In genomic region chr12:75855621-75856020, GRCm38 (mm10) we compare ENCODE assay signal across 17 mouse cellular contexts. TPM values are rescaled to one million over a fixed set of nuclear protein-coding genes. Genes with fewer than 3 reads are reported as not detected.
DNase-seq lines count a peak whose midpoint lies in the region; ATAC-seq and TF ChIP-seq lines count a peak whose summit lies in the region.
"Had no signal": no experiment of that assay in that cellular context is flagged by ENCODE, and none has a peak within 500 bp of the region (broad histone marks: within the 10 kb centered on the region; RNA-seq: fewer than 3 reads in every experiment).

No protein-coding gene starts in this region.

- peaks cover 53% of the 10 kb centered on the region for H3K4me1 ChIP-seq in heart, embryonic 10.5 days
- H3K4me1 ChIP-seq in kidney, adult 2 months (ENCODE audit: control insufficient read depth, insufficient read depth, low read length) = peaks cover 49% of the 10 kb centered on the region
- H3K4me1 ChIP-seq in lung, embryonic 16.5 days (replicated peaks; ENCODE audit: control insufficient read depth, insufficient read depth, low read length) = peaks cover 26% of the 10 kb centered on the region
- H3K4me1 ChIP-seq in intestine, embryonic 14.5 days (replicated peaks; ENCODE audit: control insufficient read depth, insufficient read depth, low read length) = peaks cover 28% of the 10 kb centered on the region
- peaks cover 23% of the 10 kb centered on the region for H3K4me1 ChIP-seq in forebrain, embryonic 12.5 days

- no peak overlapping the region for H3K9ac ChIP-seq in lung, embryonic 16.5 days (ENCODE audit: low read length)
- no peak overlapping the region for H3K9ac ChIP-seq in intestine, embryonic 14.5 days (ENCODE audit: low read length)
- no peak overlapping the region for H3K9ac ChIP-seq in forebrain, embryonic 12.5 days
- H3K9ac ChIP-seq: embryonic facial prominence, embryonic 13.5 days; limb, embryonic 15.5 days; lung, embryonic 15.5 days; neural tube, embryonic 13.5 days had no signal

- no peaks in the 10 kb centered on the region for H3K27me3 ChIP-seq in heart, embryonic 10.5 days (ENCODE audit: insufficient read depth, poor library complexity, severe bottlenecking)
- no peaks in the 10 kb centered on the region for H3K27me3 ChIP-seq in kidney, adult 2 months (replicated peaks; ENCODE audit: control insufficient read depth, insufficient read depth, low read length)
- H3K27me3 ChIP-seq in lung, embryonic 16.5 days (ENCODE audit: control insufficient read depth, insufficient read depth, low read depth, low read length) = no peaks in the 10 kb centered on the region
- H3K27me3 ChIP-seq in intestine, embryonic 14.5 days (replicated peaks; ENCODE audit: control insufficient read depth, insufficient read depth, low read length) = no peaks in the 10 kb centered on the region
- no peaks in the 10 kb centered on the region for H3K27me3 ChIP-seq in forebrain, embryonic 12.5 days
- H3K27me3 ChIP-seq: embryonic facial prominence, embryonic 13.5 days; limb, embryonic 15.5 days; lung, embryonic 15.5 days; neural tube, embryonic 13.5 days had no signal

- H3K27ac ChIP-seq in heart, embryonic 10.5 days = peak overlapping the region; percentile 71; the same call in 1 of the 2 replicates
- peak overlapping the region; percentile 61; the same call in 1 of the 2 replicates for H3K27ac ChIP-seq in kidney, adult 2 months (ENCODE audit: insufficient read depth, low read depth, low read length)
- peak overlapping the region; percentile 36; the same call in 1 of the 2 replicates for H3K27ac ChIP-seq in lung, embryonic 16.5 days (ENCODE audit: low read length)
- 0 out of 2 replicates have a peak overlapping the region, but pooled peaks have one; percentile 22 for H3K27ac ChIP-seq in intestine, embryonic 14.5 days (ENCODE audit: low read depth)
- no peak overlapping the region for H3K27ac ChIP-seq in forebrain, embryonic 12.5 days
- H3K27ac ChIP-seq: embryonic facial prominence, embryonic 13.5 days; hindbrain, postnatal 0 days; limb, embryonic 15.5 days; neural tube, embryonic 13.5 days had no signal

- 79% methylated on average over 9 of the region's 9 CpGs for WGBS in heart, embryonic 10.5 days
- 55% methylated on average over 9 of the region's 9 CpGs for WGBS in kidney, adult 2 months
- WGBS in lung, embryonic 16.5 days = 85% methylated on average over 9 of the region's 9 CpGs
- WGBS in intestine, embryonic 14.5 days = 85% methylated on average over 9 of the region's 9 CpGs
- 92% methylated on average over 9 of the region's 9 CpGs for WGBS in forebrain, embryonic 12.5 days

- no peak for TF ChIP-seq POLR2A in kidney, adult 2 months (IDR thresholded peaks at IDR 0.05; ENCODE audit: low read depth, low read length)

- H3K36me3 ChIP-seq in heart, embryonic 10.5 days = peaks cover 6% of the 10 kb centered on the region; the same call in 1 of the 2 replicates
- no peaks in the 10 kb centered on the region; the same call in none of the 2 replicates for H3K36me3 ChIP-seq in kidney, adult 2 months (ENCODE audit: control insufficient read depth, insufficient read depth, low read length)
- H3K36me3 ChIP-seq in lung, embryonic 16.5 days (ENCODE audit: control insufficient read depth, insufficient read depth, low read length) = no peaks in the 10 kb centered on the region
- H3K36me3 ChIP-seq in intestine, embryonic 14.5 days (ENCODE audit: control insufficient read depth, insufficient read depth, low read length) = no peaks in the 10 kb centered on the region
- peaks cover 5% of the 10 kb centered on the region for H3K36me3 ChIP-seq in forebrain, embryonic 12.5 days (replicated peaks)
- H3K36me3 ChIP-seq: embryonic facial prominence, embryonic 13.5 days; limb, embryonic 15.5 days; lung, embryonic 15.5 days; neural tube, embryonic 13.5 days had no signal

- H3K9me3 ChIP-seq in heart, embryonic 10.5 days = no peaks in the 10 kb centered on the region
- no peaks in the 10 kb centered on the region for H3K9me3 ChIP-seq in lung, embryonic 16.5 days (ENCODE audit: control insufficient read depth, low read length)
- H3K9me3 ChIP-seq in intestine, embryonic 14.5 days (ENCODE audit: control insufficient read depth, low read length) = no peaks in the 10 kb centered on the region
- H3K9me3 ChIP-seq in forebrain, embryonic 12.5 days = no peaks in the 10 kb centered on the region
- H3K9me3 ChIP-seq: embryonic facial prominence, embryonic 13.5 days; limb, embryonic 15.5 days; lung, embryonic 15.5 days; neural tube, embryonic 13.5 days had no signal

- H3K4me2 ChIP-seq in lung, embryonic 16.5 days (ENCODE audit: low read depth, low read length) = no peak overlapping the region
- H3K4me2 ChIP-seq in intestine, embryonic 14.5 days (ENCODE audit: low read length) = no peak overlapping the region
- no peak overlapping the region for H3K4me2 ChIP-seq in forebrain, embryonic 12.5 days
- H3K4me2 ChIP-seq: embryonic facial prominence, embryonic 13.5 days; limb, embryonic 15.5 days; neural tube, embryonic 13.5 days had no signal

- no peak for DNase-seq in heart, embryonic 10.5 days (ENCODE audit: low spot score)
- no peak for DNase-seq in heart, postnatal 36 days
- DNase-seq in kidney, adult 2 months = peak; percentile 67
- no peak for DNase-seq in kidney, postnatal 14 days
- no peak for DNase-seq in lung, adult 18-20 months
- DNase-seq in intestine, embryonic 14.5 days (ENCODE audit: low spot score) = no peak
- DNase-seq: cerebellum, adult 9-11 months; layer of hippocampus, postnatal 36 days; right cerebral cortex, postnatal 14 days; thymus, postnatal 36 days had no signal

- no peak for ATAC-seq in lung, embryonic 16.5 days (ENCODE audit: low read depth)
- ATAC-seq in intestine, embryonic 14.5 days (replicated peaks; ENCODE audit: low FRiP score, low TSS enrichment, low read depth) = no peak
- ATAC-seq in forebrain, embryonic 12.5 days (ENCODE audit: low FRiP score) = no peak
- ATAC-seq: hindbrain, postnatal 0 days had no signal

- intact Hi-C loops in heart, postnatal 36 days (cut with DNase I) = no loop called here

- no peak for TF ChIP-seq CTCF in kidney, adult 2 months (conservative IDR thresholded peaks at IDR 0.05; ENCODE audit: insufficient read depth, insufficient read length, low read depth, low read length)

- H3K4me3 ChIP-seq in heart, embryonic 10.5 days = no peak overlapping the region
- no peak overlapping the region for H3K4me3 ChIP-seq in kidney, adult 2 months (ENCODE audit: insufficient read depth, low read depth, low read length)
- H3K4me3 ChIP-seq in lung, embryonic 16.5 days (ENCODE audit: low read length) = no peak overlapping the region
- no peak overlapping the region for H3K4me3 ChIP-seq in intestine, embryonic 14.5 days (ENCODE audit: low read depth, low read length)
- H3K4me3 ChIP-seq in forebrain, embryonic 12.5 days (replicated peaks) = no peak overlapping the region
- H3K4me3 ChIP-seq: embryonic facial prominence, embryonic 13.5 days; limb, embryonic 15.5 days; lung, embryonic 15.5 days; neural tube, embryonic 13.5 days had no signal

RNA-seq across cellular contexts. Expression of gene Syne2, which starts 37.7 kb away (rescaled TPM):
- 62.4 and 67.6 TPM in 2 replicates for polyA plus RNA-seq in heart, embryonic 10.5 days (2016; fragmentation: Nextera tagmentation; extraction: Ambion mirVana)
- 10 to 100 TPM; 33.4 to 40.0 TPM for total RNA-seq in heart, postnatal 36 days (2021)
- polyA plus RNA-seq in kidney, adult 2 months (2012; rRNA removed) = 54.5 and 68.4 TPM in 2 replicates
- polyA plus RNA-seq in lung, embryonic 16.5 days (2015; fragmentation: Nextera tagmentation; extraction: Ambion mirVana) = 50.8 and 59.5 TPM in 2 replicates
- polyA plus RNA-seq in intestine, embryonic 14.5 days (2014; fragmentation: Nextera tagmentation; extraction: Ambion mirVana) = 41.5 and 44.7 TPM in 2 replicates
- 141 and 143 TPM in 2 replicates for polyA plus RNA-seq in forebrain, embryonic 12.5 days (2016; fragmentation: Nextera tagmentation; extraction: Ambion mirVana)
